Mouse (Mus musculus) midbrain, embryonic 16.5 days (tissue): ENCODE data around the gene Nipal3. TPM values are rescaled to one million over a fixed set of nuclear protein-coding genes. Genes with fewer than 3 reads are reported as not detected.
A peak's percentile ranks its signal among the peaks of the same experiment; 100 is the strongest.

ENCODE experiments used
- ATAC-seq: fragments of 200-750 bp; cut with Nextera tagmentation; 2 replicates; pipeline ENCODE4 v1.8.0; 2017; ENCODE audit warnings: moderate TSS enrichment
- H3K27ac ChIP-seq: fragments of 300-500 bp; sonication (generic); 2 replicates; pipeline ENCODE4 v1.5.1; 2014; ENCODE audit warnings: mild to moderate bottlenecking, low read length, mixed read lengths
- H3K27me3 ChIP-seq: fragments of 300-500 bp; sonication (generic); 2 replicates; pipeline ENCODE4 v1.6.1; 2014; ENCODE audit warnings: low read depth, low read length, mixed read lengths; ENCODE audit not compliant: control insufficient read depth, insufficient read depth
- H3K36me3 ChIP-seq: fragments of 300-500 bp; sonication (generic); 2 replicates; pipeline ENCODE4 v1.6.1; 2014; ENCODE audit warnings: mild to moderate bottlenecking, low read length, moderate library complexity, mixed read lengths; ENCODE audit not compliant: control insufficient read depth, insufficient read depth
- H3K4me1 ChIP-seq: fragments of 300-500 bp; sonication (generic); 2 replicates; pipeline ENCODE4 v1.6.1; 2014; ENCODE audit warnings: mild to moderate bottlenecking, low read length, mixed read lengths; ENCODE audit not compliant: control insufficient read depth, insufficient read depth
- H3K4me2 ChIP-seq: fragments of 300-500 bp; sonication (generic); 2 replicates; pipeline ENCODE4 v1.6.1; 2014; ENCODE audit warnings: mild to moderate bottlenecking, low read length, mixed read lengths
- H3K4me3 ChIP-seq: fragments of 300-500 bp; sonication (generic); 2 replicates; pipeline ENCODE4 v1.5.1; 2014; ENCODE audit warnings: low read depth, mild to moderate bottlenecking, low read length, moderate library complexity, mixed read lengths
- H3K9ac ChIP-seq: fragments of 300-500 bp; sonication (generic); 2 replicates; pipeline ENCODE4 v1.6.1; 2014; ENCODE audit warnings: low read depth, low read length, mixed read lengths
- H3K9me3 ChIP-seq: fragments of 300-500 bp; sonication (generic); replicated peaks from 2 replicates; pipeline ENCODE4 v1.6.1; 2014; ENCODE audit warnings: mild to moderate bottlenecking, low read length, mixed read lengths; ENCODE audit not compliant: control insufficient read depth, poor library complexity, severe bottlenecking
- WGBS: fragments of 180-500 bp; shearing (Covaris S2); extraction: QIAGEN DNeasy Blood & Tissue Kit; methylation state at CpG from one replicate; pipeline ENCODE4 v1.1.7; 2014; 5-methylcytosine and 5-hydroxymethylcytosine counted together
- polyA plus RNA-seq: library from polyadenylated mRNA; unstranded; fragments of >200 nt; fragmentation: Nextera tagmentation; extraction: Ambion mirVana; gene quantifications from 2 replicates; pipeline ENCODE4 v1.2.1, GENCODE M21; 2015

Nipal3 gene
- polyA plus RNA-seq = 10.8 and 11.2 TPM in 2 replicates

DNA sequence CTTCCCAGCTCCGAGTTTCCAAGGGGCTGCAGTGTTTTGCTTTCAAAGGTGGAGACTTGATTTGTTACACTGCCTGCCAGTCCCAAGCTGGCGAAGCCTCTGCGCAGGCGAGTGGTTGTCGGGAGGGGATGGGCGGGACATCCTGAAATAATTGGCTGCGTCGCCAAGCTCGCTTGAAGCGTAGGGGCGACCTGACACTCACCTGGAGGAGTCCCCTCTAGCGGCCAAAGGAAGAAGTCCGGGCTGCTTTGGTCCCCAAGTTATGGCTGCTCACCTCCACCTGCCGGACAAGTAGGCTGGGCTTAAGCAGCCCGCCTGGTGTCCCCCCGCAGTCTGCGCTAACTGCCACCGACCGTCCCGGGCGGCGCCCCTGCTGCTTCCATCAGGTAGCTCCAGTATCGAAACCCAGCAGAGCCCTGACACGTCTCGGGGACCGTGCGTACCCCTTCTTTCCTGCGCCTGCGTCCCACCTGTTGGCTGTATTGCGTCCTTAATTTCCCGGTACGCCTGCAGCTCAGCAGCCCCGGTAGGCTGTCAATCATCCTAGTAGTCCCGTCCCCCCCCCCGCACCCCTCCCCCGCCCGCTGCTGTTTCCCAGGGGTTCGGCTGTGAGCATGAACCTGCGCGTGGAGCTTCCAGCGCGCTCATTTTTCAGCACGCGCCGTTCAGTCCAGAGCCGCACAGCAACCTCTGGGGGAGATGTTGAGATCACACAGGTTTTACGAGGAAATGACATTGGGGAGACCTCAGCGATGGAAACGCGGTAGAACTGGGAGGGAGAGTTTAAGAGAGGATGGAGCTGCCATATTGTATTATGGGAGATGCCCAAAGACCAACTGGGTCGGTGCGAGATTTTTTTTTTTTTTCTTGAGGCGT lies at the start of gene Nipal3, which contains the start of gene Stpg1:
Gene Nipal3 (minus strand): TSS at position 518 of the 876 bp plus-strand sequence.
Gene Stpg1 (plus strand): TSS at position 270 of the 876 bp plus-strand sequence.
- under 1% methylated on average over 52 of the region's 53 CpGs for WGBS
- Histone ChIP-seq H3K4me1 (peaks cover 16% of the 10 kb centered on the region), H3K9ac (peak within 1 kb of the TSS; percentile 64), H3K4me3 (peak within 1 kb of the TSS; percentile 59), H3K9me3 (no peaks in the 10 kb centered on the region), H3K4me2 (peak within 1 kb of the TSS; percentile 71), H3K36me3 (peaks cover 6% of the 10 kb centered on the region; the same call in 1 of the 2 replicates), H3K27me3 (no peaks in the 10 kb centered on the region), H3K27ac (peak within 1 kb of the TSS; percentile 79)
- ATAC-seq = peak; percentile 98

DNA sequence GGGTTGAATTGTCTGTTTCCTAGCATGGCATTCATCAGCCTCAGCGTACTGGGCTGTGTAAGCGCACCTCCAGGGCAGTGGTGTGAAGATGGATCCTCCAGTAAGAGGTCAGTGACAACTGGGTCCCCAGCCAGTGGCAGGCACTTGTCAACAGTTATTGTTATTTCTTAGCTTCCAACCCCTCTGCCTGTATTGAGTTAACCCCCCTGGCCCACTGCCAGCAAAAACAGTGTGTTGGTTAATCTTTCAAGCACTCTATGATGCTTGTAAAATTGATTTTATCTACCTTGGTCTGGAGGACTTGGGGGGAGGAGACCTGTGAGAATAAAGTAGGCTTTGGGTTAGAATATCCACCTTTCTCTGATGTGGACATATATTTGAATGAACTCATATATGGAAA lies 49.4 kb upstream of the Nipal3 start:
- H3K36me3 ChIP-seq = no peaks in the 10 kb centered on the region
- peaks cover 12% of the 10 kb centered on the region; the same call in 1 of the 2 replicates for H3K4me1 ChIP-seq
- H3K9me3 ChIP-seq = no peaks in the 10 kb centered on the region
- no peak for ATAC-seq
- no peak overlapping the region for H3K4me2 ChIP-seq
- no peak overlapping the region for H3K4me3 ChIP-seq
- no peak overlapping the region for H3K9ac ChIP-seq
- no peak overlapping the region for H3K27ac ChIP-seq
- H3K27me3 ChIP-seq = no peaks in the 10 kb centered on the region
- 74% methylated on average over 2 of the region's 2 CpGs for WGBS

DNA sequence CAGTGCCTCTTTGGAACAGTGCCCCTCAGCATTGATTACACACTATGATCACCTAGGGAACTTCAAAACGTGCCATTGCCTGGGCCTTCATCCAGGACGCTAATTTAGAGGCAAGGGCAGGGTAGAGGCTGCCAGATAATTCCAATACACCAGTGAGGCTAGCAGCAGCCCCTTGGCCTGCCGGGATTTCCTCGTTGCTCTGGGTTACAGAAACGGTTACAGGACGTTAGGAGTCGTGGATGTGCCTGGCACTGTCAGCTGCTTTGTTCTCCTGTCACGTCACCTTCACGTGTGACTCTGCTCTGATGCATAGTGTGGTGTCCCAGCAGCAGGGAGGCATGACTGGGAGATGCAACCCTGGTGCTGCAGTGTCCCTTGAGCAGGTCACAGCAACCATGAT lies 45.2 kb upstream of the Nipal3 start:
- no peak for ATAC-seq
- 34% methylated on average over 9 of the region's 9 CpGs for WGBS
- no peak overlapping the region for H3K27ac ChIP-seq

DNA sequence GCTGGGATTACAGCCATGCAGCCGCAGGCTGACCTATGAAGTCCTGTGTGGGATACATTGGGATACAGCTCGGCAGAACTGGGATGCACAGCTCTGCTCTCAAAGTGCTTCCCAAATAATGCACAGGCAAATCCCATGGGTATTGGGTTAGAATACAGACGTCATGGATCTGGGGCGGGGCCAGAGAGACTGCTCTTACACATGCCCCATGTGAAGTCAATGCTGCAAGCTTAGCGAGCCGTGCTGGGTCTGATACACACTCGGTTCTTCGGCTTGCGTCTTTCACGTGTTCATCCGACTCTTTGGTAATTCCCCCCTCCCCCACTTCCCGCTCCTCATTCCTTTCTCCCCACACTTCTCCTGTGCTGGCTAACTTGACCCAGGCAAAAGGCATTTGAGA lies 44.2 kb upstream of the Nipal3 start:
- H3K36me3 ChIP-seq = no peaks in the 10 kb centered on the region
- H3K4me2 ChIP-seq = no peak overlapping the region
- ATAC-seq = no peak
- H3K4me1 ChIP-seq = peaks cover 3% of the 10 kb centered on the region; the same call in 1 of the 2 replicates
- no peak overlapping the region for H3K4me3 ChIP-seq
- H3K27me3 ChIP-seq = no peaks in the 10 kb centered on the region
- H3K27ac ChIP-seq = no peak overlapping the region
- no peak overlapping the region for H3K9ac ChIP-seq
- no peaks in the 10 kb centered on the region for H3K9me3 ChIP-seq
- WGBS = 81% methylated on average over 12 of the region's 12 CpGs

More for the DNA sequence above, 45.2 kb upstream of the Nipal3 start:
- no peak overlapping the region for H3K4me2 ChIP-seq
- no peaks in the 10 kb centered on the region for H3K9me3 ChIP-seq
- no peaks in the 10 kb centered on the region for H3K36me3 ChIP-seq
- H3K9ac ChIP-seq = no peak overlapping the region
- H3K4me1 ChIP-seq = peaks cover 6% of the 10 kb centered on the region; the same call in 1 of the 2 replicates
- H3K4me3 ChIP-seq = no peak overlapping the region
- H3K27me3 ChIP-seq = no peaks in the 10 kb centered on the region

DNA sequence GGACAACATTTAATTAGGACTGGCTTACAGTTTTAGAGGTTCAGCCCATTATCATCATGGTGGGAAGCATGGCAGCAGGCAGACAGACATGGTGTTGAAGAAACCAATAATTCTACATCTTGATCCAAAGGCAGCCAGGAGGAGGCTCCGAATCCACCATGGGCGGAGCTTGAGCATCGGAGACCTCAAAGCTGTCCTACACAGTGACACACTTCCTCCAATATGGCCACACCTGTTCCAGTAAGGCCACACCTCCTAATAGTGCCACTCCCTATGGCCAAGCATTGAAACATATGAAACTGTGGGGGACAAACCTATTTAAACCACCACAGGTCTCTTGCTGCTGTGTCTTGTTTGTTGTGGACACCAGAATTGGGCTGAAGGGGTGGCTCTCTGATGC lies 40.2 kb upstream of the Nipal3 start:
- Histone ChIP-seq H3K4me3 (no peak overlapping the region), H3K9ac (no peak overlapping the region), H3K27me3 (no peaks in the 10 kb centered on the region), H3K4me2 (no peak overlapping the region), H3K27ac (no peak overlapping the region), H3K36me3 (no peaks in the 10 kb centered on the region), H3K9me3 (no peaks in the 10 kb centered on the region), H3K4me1 (no peaks in the 10 kb centered on the region; the same call in 1 of the 2 replicates)
- no peak for ATAC-seq
- WGBS = 94% methylated on average over 3 of the region's 3 CpGs

DNA sequence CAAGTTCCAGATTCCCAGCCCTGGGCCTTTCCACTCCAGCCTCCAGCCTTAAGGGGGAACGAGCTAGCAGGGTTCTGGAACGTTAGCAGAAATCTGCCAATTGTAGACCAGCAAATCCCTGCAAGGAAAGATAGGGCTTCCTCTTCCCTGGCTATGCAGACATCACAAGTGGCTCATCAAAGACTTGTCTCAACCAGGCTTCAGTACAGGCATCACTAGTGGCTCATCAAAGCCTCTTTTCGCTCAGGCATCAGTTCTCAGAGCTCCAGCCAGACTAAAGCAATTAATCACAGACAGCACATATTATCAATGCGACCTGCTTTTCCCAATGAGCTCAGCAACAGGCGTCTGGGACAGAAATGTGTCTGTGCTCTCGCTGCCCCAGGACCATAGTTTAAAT lies 38.2 kb upstream of the Nipal3 start:
- Histone ChIP-seq H3K9ac (no peak overlapping the region), H3K27me3 (no peaks in the 10 kb centered on the region), H3K27ac (no peak overlapping the region), H3K36me3 (no peaks in the 10 kb centered on the region), H3K4me2 (no peak overlapping the region), H3K4me3 (no peak overlapping the region), H3K4me1 (no peaks in the 10 kb centered on the region), H3K9me3 (no peaks in the 10 kb centered on the region)
- no peak for ATAC-seq
- WGBS = 79% methylated on average over 6 of the region's 6 CpGs

DNA sequence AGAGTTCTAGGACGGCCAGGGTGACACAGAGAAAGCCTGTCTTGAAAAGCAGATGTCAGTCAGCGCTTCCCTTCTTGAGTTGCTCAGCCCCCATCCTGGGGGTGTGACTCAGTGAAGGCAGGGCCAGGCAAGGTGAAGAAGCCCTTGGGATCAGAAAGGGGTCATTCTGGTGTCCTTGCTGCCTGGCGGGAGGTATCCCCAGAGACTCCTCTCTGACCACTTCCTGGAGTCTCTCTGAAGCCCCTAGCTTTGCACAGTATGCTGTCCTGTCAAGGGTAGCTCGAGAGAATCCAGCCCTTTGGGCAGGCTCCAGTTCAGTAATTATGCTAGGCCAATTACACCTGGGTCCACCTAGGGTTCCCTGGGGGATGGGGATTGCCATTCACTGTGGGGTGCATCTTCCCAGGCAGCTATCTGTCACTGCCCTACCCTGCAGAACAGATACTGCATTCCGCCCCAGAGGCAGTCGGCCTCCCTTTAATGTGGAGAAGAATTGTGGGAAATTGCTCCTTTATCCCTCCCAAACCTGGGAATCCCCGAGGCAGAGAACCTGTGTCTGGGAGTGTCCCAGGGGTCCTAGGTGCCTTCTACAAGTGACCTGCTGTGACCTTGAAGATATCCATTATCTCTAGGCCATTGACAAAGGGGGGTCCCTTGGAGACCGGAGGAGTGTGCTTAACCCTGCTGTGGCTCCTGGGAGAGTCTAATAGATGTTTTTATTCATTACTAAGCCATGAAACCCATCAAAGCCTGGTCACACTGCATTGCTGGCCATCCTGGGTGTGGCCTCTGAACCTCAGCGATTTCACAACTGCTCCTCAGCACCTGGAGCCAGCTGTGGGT lies 37.2 kb upstream of the Nipal3 start:
- Histone ChIP-seq H3K4me3 (no peak overlapping the region), H3K9me3 (no peaks in the 10 kb centered on the region), H3K27ac (no peak overlapping the region), H3K4me2 (no peak overlapping the region), H3K36me3 (no peaks in the 10 kb centered on the region), H3K9ac (no peak overlapping the region), H3K27me3 (no peaks in the 10 kb centered on the region), H3K4me1 (no peaks in the 10 kb centered on the region)
- ATAC-seq = no peak
- 53% methylated on average over 9 of the region's 9 CpGs for WGBS

DNA sequence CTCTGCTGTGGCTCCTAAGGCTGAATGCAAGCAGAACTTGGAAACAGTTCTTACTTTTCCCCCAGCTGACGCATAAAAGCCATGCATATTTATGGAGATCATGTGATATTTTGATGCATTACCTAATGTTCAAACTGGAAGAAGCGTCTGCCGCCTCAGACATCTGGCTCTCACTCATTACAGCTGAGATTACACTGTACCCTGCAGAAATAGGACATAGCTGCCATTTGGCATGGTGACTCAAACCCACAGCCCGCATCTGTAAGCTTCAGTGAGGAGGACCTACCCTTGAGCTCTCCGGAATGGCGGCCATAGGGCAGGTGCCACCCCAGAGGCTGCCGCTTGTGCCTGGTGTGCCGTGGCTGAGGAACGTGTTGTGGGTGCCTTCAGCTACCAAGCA lies 36.4 kb upstream of the Nipal3 start:
- no peak overlapping the region for H3K4me2 ChIP-seq
- no peak overlapping the region for H3K4me3 ChIP-seq
- H3K9ac ChIP-seq = no peak overlapping the region
- H3K4me1 ChIP-seq = no peaks in the 10 kb centered on the region
- no peaks in the 10 kb centered on the region for H3K9me3 ChIP-seq
- ATAC-seq = no peak
- WGBS = 89% methylated on average over 9 of the region's 9 CpGs
- H3K36me3 ChIP-seq = no peaks in the 10 kb centered on the region
- no peak overlapping the region for H3K27ac ChIP-seq
- no peaks in the 10 kb centered on the region for H3K27me3 ChIP-seq
